Mouse (Mus musculus): ENCODE measurements around the gene Coq8a. TPM values are rescaled to one million over a fixed set of nuclear protein-coding genes. Genes with fewer than 3 reads are reported as not detected.

The Coq8a gene
- 48.3 and 58.3 TPM in 2 replicates for polyA plus RNA-seq (2012; ENCODE audit: low replicate concordance)

DNA sequence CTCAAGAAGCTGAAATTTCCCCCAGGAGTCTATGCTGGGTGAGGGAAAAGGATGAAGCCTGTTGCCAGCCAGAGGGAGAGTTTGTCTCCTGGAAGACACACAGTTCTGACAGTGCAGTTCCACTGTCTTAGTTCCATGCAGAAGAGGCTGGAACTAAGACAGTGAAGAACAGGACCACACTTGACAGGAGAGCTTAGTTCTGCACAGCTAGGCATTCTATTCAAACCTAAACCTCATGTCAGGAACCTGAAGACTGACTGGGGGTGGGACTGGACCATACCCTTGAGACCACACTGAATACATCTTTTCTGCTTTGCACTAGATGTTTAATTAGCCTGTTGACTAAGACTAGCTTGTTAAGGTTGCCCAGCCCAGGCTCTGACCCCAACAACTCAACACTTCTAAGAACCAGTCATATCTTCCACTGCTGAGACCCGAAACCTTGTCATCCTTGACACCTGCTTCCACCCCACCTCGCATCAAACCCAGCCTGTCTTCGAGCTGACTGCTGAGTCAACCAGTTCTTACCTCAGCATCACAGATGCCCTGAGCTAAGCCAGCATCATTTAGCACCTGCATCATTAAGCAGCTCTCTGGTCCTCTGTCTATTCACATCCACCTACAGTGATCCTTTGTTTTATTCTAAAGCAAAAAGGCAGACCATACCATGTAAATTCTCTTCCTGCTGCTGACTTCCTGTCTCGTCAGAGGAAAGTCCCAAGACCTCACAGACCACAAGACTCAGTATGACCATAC lies at the start of gene Coq8a:
Coq8a (minus strand) TSS at position 644 of the 756 bp plus-strand sequence.

Other genes starting within 250 kb of the Coq8a start
- gene Cdc42bpa, start 239.1 kb downstream of the Coq8a start, polyA plus RNA-seq (2012; ENCODE audit: low replicate concordance) = 0.51 and 2.6 TPM in 2 replicates
- 57.4 and 69.8 TPM in 2 replicates for gene Psen2, start 63.8 kb upstream of the Coq8a start, polyA plus RNA-seq (2012; ENCODE audit: low replicate concordance)
- gene Itpkb, start 130.9 kb upstream of the Coq8a start, polyA plus RNA-seq (2012; ENCODE audit: low replicate concordance) = 80.1 and 99.8 TPM in 2 replicates